Mouse (Mus musculus) MEL (cell line): ENCODE measurements around the gene Tbx22. TPM values are rescaled to one million over a fixed set of nuclear protein-coding genes. Genes with fewer than 3 reads are reported as not detected.

Experiments used
- polyA plus RNA-seq, 2 experiments: library from polyadenylated mRNA; stranded (reverse) in 1 of 2; unstranded in 1 of 2; fragments of >175 nt in 1 of 2; fragments of >200 nt in 1 of 2; gene quantifications; 2 replicates each; pipeline versions ENCODE4 v1.2.1 to v1.2.4; 2012; ENCODE audit warnings: low replicate concordance in 2 of 2, low read depth in 1 of 2; ENCODE audit not compliant: insufficient read length in 2 of 2, insufficient read depth in 1 of 2, missing spikeins in 1 of 2
- total RNA-seq: library from RNA; depleted of rRNA; stranded (reverse); fragments of 300-350 nt; gene quantifications from 2 replicates; pipeline ENCODE4 v1.2.3, GENCODE M21; 2012; rRNA removed

Tbx22 gene
- total and polyA plus RNA-seq, 3 experiments: not detected

Other genes starting within 250 kb of the Tbx22 start
- 2.2 and 3.0 TPM in 2 replicates for gene Tent5d, start 124.6 kb downstream of the Tbx22 start, total RNA-seq
- 1 to 10 TPM in 1 of 2 experiments, not detected in 1; 2.0 TPM for gene Tent5d, start 124.6 kb downstream of the Tbx22 start, polyA plus RNA-seq
- 24.6 and 26.2 TPM in 2 replicates for gene 2610002M06Rik, start 148.4 kb downstream of the Tbx22 start, total RNA-seq
- gene 2610002M06Rik, start 148.4 kb downstream of the Tbx22 start, polyA plus RNA-seq: 10 to 100 TPM; 34.4 to 49.5 TPM